Comparison of ENCODE assay signal across 8 mouse cellular contexts in the genomic region with DNA sequence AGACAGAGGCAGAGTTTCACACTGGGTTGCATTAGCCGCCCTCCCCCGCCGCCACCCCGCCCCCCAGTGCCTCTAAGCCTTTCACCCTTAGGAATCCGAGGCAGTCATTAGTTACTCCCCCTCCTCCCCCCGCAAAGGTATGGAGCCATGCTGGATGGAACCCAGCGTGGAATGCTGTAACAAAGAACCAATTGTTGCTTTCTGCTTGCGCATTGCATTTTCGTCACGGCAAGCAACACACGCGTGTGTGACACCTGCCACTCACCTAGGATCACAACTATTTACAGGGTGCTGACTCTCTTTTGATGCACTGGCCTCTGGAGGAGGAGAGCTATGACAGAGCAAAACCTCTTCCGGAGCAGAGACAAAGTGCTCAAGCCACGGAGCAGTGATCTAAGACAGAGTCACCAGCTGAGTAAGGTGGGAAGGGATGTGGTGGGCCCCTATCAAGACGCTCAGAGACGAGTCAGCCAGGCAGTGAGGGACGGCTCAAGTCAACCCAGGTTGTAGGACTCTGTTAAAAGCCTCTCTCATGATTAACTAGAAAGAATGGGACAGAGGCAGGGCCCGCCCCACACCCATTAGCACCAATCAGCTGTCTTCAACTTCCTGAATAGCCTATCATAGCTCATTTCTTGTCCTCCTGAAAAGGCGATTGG. TPM values are rescaled to one million over a fixed set of nuclear protein-coding genes. Genes with fewer than 3 reads are reported as not detected.
DNase-seq lines count a peak whose midpoint lies in the region; ATAC-seq and TF ChIP-seq lines count a peak whose summit lies in the region.

No protein-coding gene starts in this region.

- intact Hi-C loops in heart, adult 2 months (cut with DNase I), result loop anchor here (5.0 kb wide), 1 partner anchor 111 kb away; no protein-coding TSS in a partner anchor

- peaks cover 1% of the 10 kb centered on the region; the same call in 1 of the 2 replicates for H3K4me1 ChIP-seq in heart, adult 2 months (ENCODE audit: control insufficient read depth, insufficient read depth, low read length)
- peaks cover 11% of the 10 kb centered on the region; the same call in 1 of the 2 replicates for H3K4me1 ChIP-seq in limb, embryonic 14.5 days (ENCODE audit: control insufficient read depth, insufficient read depth, low read length)
- H3K4me1 ChIP-seq in midbrain, embryonic 14.5 days (ENCODE audit: control insufficient read depth, insufficient read depth, low read length), result 0 out of 2 replicates have a peak, but pooled peaks cover 2% of the 10 kb centered on the region

- peak overlapping the region; percentile 8; the same call in 1 of the 2 replicates for H3K27ac ChIP-seq in heart, adult 2 months
- H3K27ac ChIP-seq in limb, embryonic 14.5 days (replicated peaks; ENCODE audit: low read depth, low read length), result peak overlapping the region; percentile 87
- H3K27ac ChIP-seq in midbrain, embryonic 14.5 days (replicated peaks; ENCODE audit: low read depth, low read length), result peak overlapping the region; percentile 22; the same call in 1 of the 2 replicates

- TF ChIP-seq CTCF in heart, adult 2 months (IDR thresholded peaks at IDR 0.05), result no peak

- DNase-seq in 3134 (ENCODE audit: extremely low read depth, insufficient read length, low spot score), result peak; percentile 74
- peak; percentile 89 for DNase-seq in adrenal gland, adult 2 months
- peak; percentile 85 for DNase-seq in embryo, embryonic 9.5 days (ENCODE audit: extremely low spot score)
- peak; percentile 76 to 82 for DNase-seq in heart, adult 2 months
- DNase-seq in kidney, adult 11 months, result peak; percentile 87
- DNase-seq in limb, embryonic 14.5 days (ENCODE audit: low spot score), result peak; percentile 92
- peak; percentile 85 for DNase-seq in midbrain, embryonic 14.5 days
- peak; percentile 43 for DNase-seq in spleen, adult 12 weeks (ENCODE audit: low spot score)

- no peaks in the 10 kb centered on the region for H3K36me3 ChIP-seq in heart, adult 2 months (ENCODE audit: control insufficient read depth, insufficient read depth, low read length)
- no peaks in the 10 kb centered on the region for H3K36me3 ChIP-seq in limb, embryonic 14.5 days (ENCODE audit: control insufficient read depth, insufficient read depth, low read length)
- no peaks in the 10 kb centered on the region for H3K36me3 ChIP-seq in midbrain, embryonic 14.5 days (ENCODE audit: control insufficient read depth, insufficient read depth, low read length)

- TF ChIP-seq POLR2A in heart, adult 2 months (IDR thresholded peaks at IDR 0.05; ENCODE audit: insufficient read depth, low read depth, low read length), result no peak
- TF ChIP-seq POLR2A in limb, embryonic 14.5 days (IDR thresholded peaks at IDR 0.05; ENCODE audit: borderline replicate concordance, extremely low read depth, insufficient read depth, insufficient read length), result no peak

- H3K4me2 ChIP-seq in limb, embryonic 14.5 days (replicated peaks; ENCODE audit: low read depth, low read length, severe bottlenecking), result peak overlapping the region; percentile 72
- H3K4me2 ChIP-seq in midbrain, embryonic 14.5 days (ENCODE audit: low read length), result peak overlapping the region; percentile 55

- H3K27me3 ChIP-seq in heart, adult 2 months (ENCODE audit: control insufficient read depth, insufficient read depth, low read length), result no peaks in the 10 kb centered on the region
- H3K27me3 ChIP-seq in limb, embryonic 14.5 days (ENCODE audit: control insufficient read depth, insufficient read depth, low read length), result no peaks in the 10 kb centered on the region
- no peaks in the 10 kb centered on the region for H3K27me3 ChIP-seq in midbrain, embryonic 14.5 days (ENCODE audit: control insufficient read depth, insufficient read depth, low read length)

- ATAC-seq in limb, embryonic 14.5 days (ENCODE audit: low FRiP score, low read depth), result peak; percentile 94
- peak; percentile 89 for ATAC-seq in midbrain, embryonic 14.5 days (ENCODE audit: low FRiP score, low TSS enrichment)

- H3K9me3 ChIP-seq in limb, embryonic 14.5 days (ENCODE audit: control insufficient read depth, low read length), result no peaks in the 10 kb centered on the region
- no peaks in the 10 kb centered on the region for H3K9me3 ChIP-seq in midbrain, embryonic 14.5 days (ENCODE audit: control insufficient read depth, low read length)

- TF ChIP-seq EP300 in heart, adult 2 months (IDR thresholded peaks at IDR 0.05; ENCODE audit: insufficient read depth, low read depth, low read length), result no peak

- peak overlapping the region; percentile 49 for H3K4me3 ChIP-seq in heart, adult 2 months
- H3K4me3 ChIP-seq in limb, embryonic 14.5 days (replicated peaks; ENCODE audit: low read length), result peak overlapping the region; percentile 37
- peak overlapping the region; percentile 29 for H3K4me3 ChIP-seq in midbrain, embryonic 14.5 days (replicated peaks; ENCODE audit: low read depth, low read length)

- H3K79me2 ChIP-seq in heart, adult 2 months (replicated peaks; ENCODE audit: control insufficient read depth, insufficient read depth, low read length), result no peaks in the 10 kb centered on the region

- 3% methylated on average over 19 of the region's 19 CpGs for WGBS in heart, adult 2 months
- 1% methylated on average over 19 of the region's 19 CpGs for WGBS in limb, embryonic 14.5 days
- WGBS in midbrain, embryonic 14.5 days, result 2% methylated on average over 19 of the region's 19 CpGs

- H3K9ac ChIP-seq in heart, adult 2 months (ENCODE audit: low read depth, low read length), result peak overlapping the region; percentile 19; the same call in 1 of the 2 replicates
- peak overlapping the region; percentile 49 for H3K9ac ChIP-seq in limb, embryonic 14.5 days (ENCODE audit: low read depth, low read length, severe bottlenecking)
- peak overlapping the region; percentile 27 for H3K9ac ChIP-seq in midbrain, embryonic 14.5 days (replicated peaks; ENCODE audit: low read length)

RNA-seq across cellular contexts. Expression of gene Smndc1, which starts 30.7 kb away (rescaled TPM):
- 10 to 100 TPM; 38.1 to 48.6 TPM for total RNA-seq in adrenal gland, adult 2 months (2021)
- polyA plus RNA-seq in adrenal gland, adult 2 months (2012; rRNA removed), result 1.2 TPM in 2 replicates
- total RNA-seq in heart, adult 2 months (2021), result 10 to 100 TPM; 32.7 to 35.5 TPM
- polyA plus RNA-seq in heart, adult 2 months (2012; rRNA removed), result 6.2 and 6.3 TPM in 2 replicates
- 25.6 and 33.9 TPM in 2 replicates for polyA plus RNA-seq in limb, embryonic 14.5 days (2012; rRNA removed)
- polyA plus RNA-seq in limb, embryonic 14.5 days (2014; fragmentation: Nextera tagmentation; extraction: Ambion mirVana), result 38.6 and 40.3 TPM in 2 replicates
- 37.2 and 42.0 TPM in 2 replicates for polyA plus RNA-seq in midbrain, embryonic 14.5 days (2014; fragmentation: Nextera tagmentation; extraction: Ambion mirVana)

RNA-seq across cellular contexts. Expression of gene Gm10197, which starts 49.5 kb away (rescaled TPM):
- total RNA-seq in adrenal gland, adult 2 months (2021), result not detected
- not detected in 2 replicates for polyA plus RNA-seq in adrenal gland, adult 2 months (2012; rRNA removed)
- not detected for total RNA-seq in heart, adult 2 months (2021)
- not detected in 2 replicates for polyA plus RNA-seq in heart, adult 2 months (2012; rRNA removed)
- not detected in 2 replicates for polyA plus RNA-seq in limb, embryonic 14.5 days (2012; rRNA removed)
- 4.4 TPM in 1 of 2 replicates, not detected in the other for polyA plus RNA-seq in limb, embryonic 14.5 days (2014; fragmentation: Nextera tagmentation; extraction: Ambion mirVana)
- polyA plus RNA-seq in midbrain, embryonic 14.5 days (2014; fragmentation: Nextera tagmentation; extraction: Ambion mirVana), result 4.4 TPM in 1 of 2 replicates, not detected in the other

Comparison
In these comparisons a context has a peak if more than half of its experiments do, and no peak if none do; other contexts are left out.
1. Peak in every context shown above with its lines: DNase-seq, ATAC-seq, H3K4me3 ChIP-seq and H3K27ac ChIP-seq.
2. H3K27ac ChIP-seq: peak in every context shown above with its lines; median percentile 87 in limb, embryonic 14.5 days; 22 in midbrain, embryonic 14.5 days; 8 in heart, adult 2 months.